ENCODE assay signal across 9 mouse cellular contexts in genomic region chr7:65156514-65156911, GRCm38 (mm10). TPM values are rescaled to one million over a fixed set of nuclear protein-coding genes. Genes with fewer than 3 reads are reported as not detected.
DNase-seq lines count a peak whose midpoint lies in the region; ATAC-seq and TF ChIP-seq lines count a peak whose summit lies in the region.
"Had no signal": no experiment of that assay in that cellular context is flagged by ENCODE, and none has a peak within 500 bp of the region (broad histone marks: within the 10 kb centered on the region; RNA-seq: fewer than 3 reads in every experiment).

Gene Fam189a1, minus strand, starts transcription at chr7:65156570.

- 12% methylated on average over 49 of the region's 50 CpGs for WGBS in hindbrain, embryonic 10.5 days
- 5% methylated on average over 50 of the region's 50 CpGs for WGBS in limb, embryonic 10.5 days
- under 1% methylated on average over 26 of the region's 50 CpGs for WGBS in neural tube, embryonic 11.5 days

- H3K4me2 ChIP-seq in neural tube, embryonic 11.5 days (ENCODE audit: low read depth) = peak within 1 kb of the TSS; percentile 93

- peaks cover 2 to 4% of the 10 kb centered on the region in 2 experiments; a peak in 2 of 4 replicates for H3K4me1 ChIP-seq in ES-E14 (ENCODE audit: control insufficient read depth in 2 of 2, insufficient read depth in 2 of 2, low read length in 2 of 2, poor library complexity in 1 of 2)
- H3K4me1 ChIP-seq in hindbrain, embryonic 10.5 days (replicated peaks) = peaks cover 21% of the 10 kb centered on the region
- H3K4me1 ChIP-seq in limb, embryonic 10.5 days = peaks cover 14% of the 10 kb centered on the region
- 0 out of 2 replicates have a peak, but pooled peaks cover 4% of the 10 kb centered on the region for H3K4me1 ChIP-seq in neural tube, embryonic 11.5 days (ENCODE audit: control insufficient read depth, insufficient read depth, low read length)

- H3K27ac ChIP-seq in ES-E14 (ENCODE audit: insufficient read depth, low read depth, low read length, poor library complexity, severe bottlenecking) = no peak within 1 kb of the TSS
- peak within 1 kb of the TSS; percentile 90 for H3K27ac ChIP-seq in hindbrain, embryonic 10.5 days
- H3K27ac ChIP-seq in limb, embryonic 10.5 days = peak within 1 kb of the TSS; percentile 71
- peak within 1 kb of the TSS; percentile 76 for H3K27ac ChIP-seq in neural tube, embryonic 11.5 days (ENCODE audit: low read depth, low read length)

- in situ Hi-C loops in ES-E14 (cut with MboI; ENCODE audit: low sequenced_read_pairs in 2 of 2, unreplicated experiment in 2 of 2) = no loop called here

- H3K27me3 ChIP-seq in hindbrain, embryonic 10.5 days (ENCODE audit: insufficient read depth, poor library complexity, severe bottlenecking) = peaks cover 52% of the 10 kb centered on the region
- H3K27me3 ChIP-seq in limb, embryonic 10.5 days (ENCODE audit: low read depth, poor library complexity, severe bottlenecking) = peaks cover 59% of the 10 kb centered on the region
- peaks cover 18% of the 10 kb centered on the region for H3K27me3 ChIP-seq in neural tube, embryonic 11.5 days (ENCODE audit: control insufficient read depth, insufficient read depth, low read length)

- intact Hi-C loops in gastrocnemius, postnatal 36 days (cut with DNase I) = no loop called here

- peak; percentile 62 for ATAC-seq in neural tube, embryonic 11.5 days (ENCODE audit: insufficient read depth, low FRiP score, low TSS enrichment)

- DNase-seq in gastrocnemius, postnatal 10 days = peak; percentile 33
- no peak for DNase-seq in gastrocnemius, postnatal 36 days
- DNase-seq in ES-E14 (ENCODE audit: low read depth, low spot score) = no peak
- DNase-seq in embryo, embryonic 9.5 days (ENCODE audit: extremely low spot score) = peak; percentile 71
- peak; percentile 71 for DNase-seq in hindbrain, embryonic 10.5 days (ENCODE audit: low spot score)
- peak; percentile 71 for DNase-seq in limb, embryonic 10.5 days (ENCODE audit: low spot score)
- DNase-seq in neural tube, embryonic 11.5 days (ENCODE audit: low spot score) = no peak
- no peak for DNase-seq in thymus, postnatal 36 days

- H3K9me3 ChIP-seq in ES-E14 (ENCODE audit: control insufficient read depth, insufficient read depth, low read depth, low read length) = no peaks in the 10 kb centered on the region
- no peaks in the 10 kb centered on the region for H3K9me3 ChIP-seq in hindbrain, embryonic 10.5 days
- no peaks in the 10 kb centered on the region for H3K9me3 ChIP-seq in limb, embryonic 10.5 days (replicated peaks)
- H3K9me3 ChIP-seq in neural tube, embryonic 11.5 days (ENCODE audit: control insufficient read depth, low read length) = no peaks in the 10 kb centered on the region

- H3K4me3 ChIP-seq in ES-E14 (ENCODE audit: insufficient read depth in 1 of 2, low read depth in 1 of 2, low read length in 2 of 2, poor library complexity in 1 of 2, severe bottlenecking in 1 of 2) = peak within 1 kb of the TSS; percentile 85 to 91
- peak within 1 kb of the TSS; percentile 74 for H3K4me3 ChIP-seq in hindbrain, embryonic 10.5 days
- H3K4me3 ChIP-seq in limb, embryonic 10.5 days = peak within 1 kb of the TSS; percentile 72
- peak within 1 kb of the TSS; percentile 63 for H3K4me3 ChIP-seq in neural tube, embryonic 11.5 days (ENCODE audit: low read depth, low read length)

- peak within 1 kb of the TSS; percentile 87 for H3K9ac ChIP-seq in ES-E14 (ENCODE audit: insufficient read depth, low read depth, low read length, poor library complexity, severe bottlenecking)
- H3K9ac ChIP-seq in neural tube, embryonic 11.5 days (ENCODE audit: low read length) = peak within 1 kb of the TSS; percentile 79

- no peaks in the 10 kb centered on the region for H3K36me3 ChIP-seq in ES-E14 (ENCODE audit: control insufficient read depth, insufficient read depth, low read length, poor library complexity, severe bottlenecking)
- H3K36me3 ChIP-seq in hindbrain, embryonic 10.5 days = no peaks in the 10 kb centered on the region
- no peaks in the 10 kb centered on the region for H3K36me3 ChIP-seq in limb, embryonic 10.5 days
- no peaks in the 10 kb centered on the region for H3K36me3 ChIP-seq in neural tube, embryonic 11.5 days (ENCODE audit: control insufficient read depth, insufficient read depth, low read length)

TF ChIP-seq in ES-E14, 5 proteins besides CTCF, POLR2A, EP300 and RAD21:
- TF ChIP-seq ZC3H11A (IDR thresholded peaks at IDR 0.05; ENCODE audit: borderline replicate concordance, low read depth, low read length) (no peak), HCFC1 (IDR thresholded peaks at IDR 0.05; ENCODE audit: borderline replicate concordance, insufficient read depth, low read length) (no peak), MAFK (IDR thresholded peaks at IDR 0.05; ENCODE audit: insufficient read depth, low read depth, low read length) (no peak), ZNF384 (IDR thresholded peaks at IDR 0.05; ENCODE audit: low read depth, low read length) (no peak), CHD2 (IDR thresholded peaks at IDR 0.05; ENCODE audit: low read depth, low read length) (no peak)

RNA-seq across cellular contexts. Expression of gene Fam189a1, which starts in this region (rescaled TPM):
- total RNA-seq in gastrocnemius, postnatal 10 days (2021) = under 1 TPM; 0.11 to 0.56 TPM
- not detected for total RNA-seq in gastrocnemius, postnatal 36 days (2021)
- total RNA-seq in ES-E14 (2012; rRNA removed) = 0.67 and 0.74 TPM in 2 replicates
- polyA plus RNA-seq in hindbrain, embryonic 10.5 days (2016; fragmentation: Nextera tagmentation; extraction: Ambion mirVana) = 1.3 and 2.4 TPM in 2 replicates
- 0.18 and 0.23 TPM in 2 replicates for polyA plus RNA-seq in limb, embryonic 10.5 days (2016; fragmentation: Nextera tagmentation; extraction: Ambion mirVana)
- polyA plus RNA-seq in neural tube, embryonic 11.5 days (2014; fragmentation: Nextera tagmentation; extraction: Ambion mirVana) = 5.6 and 6.5 TPM in 2 replicates
- total RNA-seq: heart, adult 18-20 months had no signal

Comparison
In these comparisons a context has a peak if more than half of its experiments do, and no peak if none do; other contexts are left out.
1. Peak in DNase-seq in gastrocnemius, postnatal 10 days; RNA of the gene not detected or under 1 TPM.
2. Peak in DNase-seq, H3K4me3 ChIP-seq and H3K27ac ChIP-seq in limb, embryonic 10.5 days; RNA of the gene not detected or under 1 TPM.
3. DNase-seq: peak in embryo, embryonic 9.5 days (single experiment) and hindbrain, embryonic 10.5 days (single experiment); none in gastrocnemius, postnatal 36 days (0 of 2), ES-E14 (single experiment), neural tube, embryonic 11.5 days (single experiment) and thymus, postnatal 36 days (0 of 2).
4. Peak in every context shown above with its lines, with median percentiles within 50 percentile points of each other: H3K4me3 ChIP-seq.